Mouse (Mus musculus): ENCODE measurements around the gene Lcor. TPM values are rescaled to one million over a fixed set of nuclear protein-coding genes. Genes with fewer than 3 reads are reported as not detected.

The Lcor gene
- polyA plus RNA-seq, 1 experiment from 2014 or later: 7.9 TPM

GRCm38 (mm10) chr19:41560856-41561255 is 78.4 kb downstream of the Lcor start:
- WGBS (ENCODE audit: insufficient replicate concordance): 83% methylated on average over 3 of the region's 3 CpGs
- H3K4me3 ChIP-seq (ENCODE audit: low read depth, low read length): no peak overlapping the region
- no peak for ATAC-seq
- H3K36me3 ChIP-seq (replicated peaks; ENCODE audit: insufficient read depth, low read length): peaks cover 33% of the 10 kb centered on the region
- no peak overlapping the region for H3K4me2 ChIP-seq (ENCODE audit: low read depth, low read length)
- no peak overlapping the region for H3K9ac ChIP-seq (replicated peaks)
- H3K9me3 ChIP-seq (ENCODE audit: low read length): no peaks in the 10 kb centered on the region
- DNase-seq: no peak
- H3K27me3 ChIP-seq (ENCODE audit: insufficient read depth, low read length): no peaks in the 10 kb centered on the region
- no peaks in the 10 kb centered on the region for H3K4me1 ChIP-seq (ENCODE audit: insufficient read depth)
- TF ChIP-seq CTCF (IDR thresholded peaks at IDR 0.05; ENCODE audit: low read depth) (no peak), EP300 (IDR thresholded peaks at IDR 0.05; ENCODE audit: low read depth) (no peak)
- no peak overlapping the region for H3K27ac ChIP-seq (ENCODE audit: low read depth)

- Histone ChIP-seq H3K4me2 (ENCODE audit: low read depth, low read length) (no peak overlapping the region), H3K4me3 (ENCODE audit: low read depth, low read length) (no peak overlapping the region), H3K27me3 (ENCODE audit: insufficient read depth, low read length) (no peaks in the 10 kb centered on the region), H3K9ac (replicated peaks) (no peak overlapping the region), H3K9me3 (ENCODE audit: low read length) (no peaks in the 10 kb centered on the region), H3K27ac (ENCODE audit: low read depth) (no peak overlapping the region), H3K4me1 (ENCODE audit: insufficient read depth) (no peaks in the 10 kb centered on the region), H3K36me3 (replicated peaks; ENCODE audit: insufficient read depth, low read length) (peaks cover 5% of the 10 kb centered on the region; the same call in 1 of the 2 replicates)
- DNase-seq (no peak), ATAC-seq (no peak)
- TF ChIP-seq CTCF (IDR thresholded peaks at IDR 0.05; ENCODE audit: low read depth): no peak
- TF ChIP-seq EP300 (IDR thresholded peaks at IDR 0.05; ENCODE audit: low read depth): no peak
- 53% methylated on average over 2 of the region's 2 CpGs for WGBS (ENCODE audit: insufficient replicate concordance)
Measured at GRCm38 (mm10) chr19:41568791-41569190, 86.4 kb downstream of the Lcor start.

DNA sequence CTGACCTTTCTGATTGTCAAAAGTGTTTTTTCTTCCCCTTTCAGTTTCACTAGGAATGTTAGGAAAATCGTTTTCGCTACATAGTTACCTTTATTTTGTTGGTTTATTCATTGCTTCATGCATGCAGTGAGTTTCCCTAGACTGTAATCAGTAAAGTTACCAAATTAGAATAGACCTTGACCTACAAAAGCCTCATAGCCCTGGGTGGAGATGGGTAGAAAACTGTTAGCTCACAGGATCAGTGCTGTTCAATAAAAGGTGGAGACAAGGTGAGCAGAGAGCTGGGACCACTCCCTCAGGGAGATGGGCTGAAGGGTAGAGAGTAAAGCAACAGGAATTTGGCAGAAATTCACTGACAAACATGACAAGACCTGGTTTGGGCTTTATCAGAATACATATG is 91.3 kb downstream of the Lcor start:
- Histone ChIP-seq H3K27ac (ENCODE audit: low read depth) (no peak overlapping the region), H3K9ac (replicated peaks) (no peak overlapping the region), H3K27me3 (ENCODE audit: insufficient read depth, low read length) (no peaks in the 10 kb centered on the region), H3K36me3 (replicated peaks; ENCODE audit: insufficient read depth, low read length) (0 out of 2 replicates have a peak, but pooled peaks cover 3% of the 10 kb centered on the region), H3K4me3 (ENCODE audit: low read depth, low read length) (no peak overlapping the region), H3K9me3 (ENCODE audit: low read length) (no peaks in the 10 kb centered on the region), H3K4me1 (ENCODE audit: insufficient read depth) (0 out of 2 replicates have a peak, but pooled peaks cover 2% of the 10 kb centered on the region), H3K4me2 (ENCODE audit: low read depth, low read length) (no peak overlapping the region)
- WGBS (ENCODE audit: insufficient replicate concordance): 64% methylated on average over 2 of the region's 2 CpGs
- TF ChIP-seq CTCF (IDR thresholded peaks at IDR 0.05; ENCODE audit: low read depth) (no peak), EP300 (IDR thresholded peaks at IDR 0.05; ENCODE audit: low read depth) (no peak)
- ATAC-seq (peak; percentile 85), DNase-seq (no peak)

- peaks cover 7% of the 10 kb centered on the region for H3K36me3 ChIP-seq (replicated peaks; ENCODE audit: insufficient read depth, low read length)
- no peak for DNase-seq
- no peak overlapping the region for H3K4me3 ChIP-seq (ENCODE audit: low read depth, low read length)
- TF ChIP-seq CTCF (IDR thresholded peaks at IDR 0.05; ENCODE audit: low read depth) (no peak), EP300 (IDR thresholded peaks at IDR 0.05; ENCODE audit: low read depth) (no peak)
- peak overlapping the region; percentile 32; the same call in 1 of the 2 replicates for H3K4me2 ChIP-seq (ENCODE audit: low read depth, low read length)
- H3K9me3 ChIP-seq (ENCODE audit: low read length): no peaks in the 10 kb centered on the region
- H3K4me1 ChIP-seq (ENCODE audit: insufficient read depth): peaks cover 5% of the 10 kb centered on the region; the same call in 1 of the 2 replicates
- ATAC-seq: peak; percentile 63
- no peaks in the 10 kb centered on the region for H3K27me3 ChIP-seq (ENCODE audit: insufficient read depth, low read length)
- H3K9ac ChIP-seq (replicated peaks): no peak overlapping the region
- peak overlapping the region; percentile 75 for H3K27ac ChIP-seq (ENCODE audit: low read depth)
Measured at GRCm38 (mm10) chr19:41577576-41577975, 95.1 kb downstream of the Lcor start.

DNA sequence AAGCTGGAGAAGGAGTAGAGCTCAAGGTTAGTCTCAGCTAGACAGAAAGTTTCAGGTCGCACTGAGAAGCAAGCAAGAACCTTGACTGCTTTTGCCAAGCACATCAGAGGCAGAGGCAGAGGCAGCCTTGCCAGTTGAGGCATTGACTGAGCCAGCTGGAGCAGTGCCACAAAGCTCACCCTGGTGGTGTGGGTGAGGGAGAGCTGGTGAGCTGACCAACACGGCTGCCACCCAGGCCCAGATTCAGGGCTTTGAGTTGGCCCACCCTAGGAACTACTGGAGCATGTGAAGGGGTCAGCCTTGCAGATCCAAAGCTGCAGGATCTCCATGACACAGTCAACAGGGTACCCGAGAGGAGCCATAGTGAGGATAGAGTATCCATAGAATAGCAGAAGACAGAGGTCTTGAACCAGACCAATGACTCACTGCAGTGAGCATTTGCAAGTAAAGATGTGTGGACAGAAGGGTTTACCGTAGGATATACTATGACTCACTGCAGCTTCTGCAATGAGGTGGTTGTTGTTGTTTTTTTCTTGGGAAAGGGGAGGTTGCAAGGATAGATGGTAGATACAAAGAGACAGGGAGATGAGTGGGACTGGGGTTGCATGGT is 97.0 kb downstream of the Lcor start:
- no peaks in the 10 kb centered on the region for H3K9me3 ChIP-seq (ENCODE audit: low read length)
- WGBS (ENCODE audit: insufficient replicate concordance): 75% methylated on average over 4 of the region's 4 CpGs
- no peak overlapping the region for H3K4me2 ChIP-seq (ENCODE audit: low read depth, low read length)
- peaks cover 17% of the 10 kb centered on the region for H3K36me3 ChIP-seq (replicated peaks; ENCODE audit: insufficient read depth, low read length)
- DNase-seq (no peak), ATAC-seq (no peak)
- no peaks in the 10 kb centered on the region for H3K27me3 ChIP-seq (ENCODE audit: insufficient read depth, low read length)
- H3K9ac ChIP-seq (replicated peaks): no peak overlapping the region
- H3K27ac ChIP-seq (ENCODE audit: low read depth): no peak overlapping the region
- no peak overlapping the region for H3K4me3 ChIP-seq (ENCODE audit: low read depth, low read length)
- H3K4me1 ChIP-seq (ENCODE audit: insufficient read depth): peaks cover 3% of the 10 kb centered on the region; the same call in 1 of the 2 replicates
- TF ChIP-seq EP300 (IDR thresholded peaks at IDR 0.05; ENCODE audit: low read depth): no peak
- TF ChIP-seq CTCF (IDR thresholded peaks at IDR 0.05; ENCODE audit: low read depth): no peak

GRCm38 (mm10) chr19:41581706-41582420 is 99.4 kb downstream of the Lcor start, which contains the start of gene Gm340:
Gm340 (plus strand) TSS chr19:41582370.
- Histone ChIP-seq H3K27ac (ENCODE audit: low read depth) (no peak within 1 kb of the TSS), H3K4me1 (ENCODE audit: insufficient read depth) (peaks cover 3% of the 10 kb centered on the region; the same call in 1 of the 2 replicates), H3K4me2 (ENCODE audit: low read depth, low read length) (no peak within 1 kb of the TSS), H3K9ac (replicated peaks) (no peak within 1 kb of the TSS), H3K9me3 (ENCODE audit: low read length) (no peaks in the 10 kb centered on the region), H3K4me3 (ENCODE audit: low read depth, low read length) (no peak within 1 kb of the TSS), H3K36me3 (replicated peaks; ENCODE audit: insufficient read depth, low read length) (peaks cover 30% of the 10 kb centered on the region), H3K27me3 (ENCODE audit: insufficient read depth, low read length) (no peaks in the 10 kb centered on the region)
- DNase-seq: no peak
- 80% methylated on average over 23 of the region's 23 CpGs for WGBS (ENCODE audit: insufficient replicate concordance)
- peak; percentile 59 for ATAC-seq
- TF ChIP-seq EP300 (IDR thresholded peaks at IDR 0.05; ENCODE audit: low read depth) (no peak), CTCF (IDR thresholded peaks at IDR 0.05; ENCODE audit: low read depth) (no peak)

All from liver, postnatal 0 days (tissue).